Mouse (Mus musculus): Measurements from ENCODE around the gene Btbd11.

Gene Btbd11

DNA sequence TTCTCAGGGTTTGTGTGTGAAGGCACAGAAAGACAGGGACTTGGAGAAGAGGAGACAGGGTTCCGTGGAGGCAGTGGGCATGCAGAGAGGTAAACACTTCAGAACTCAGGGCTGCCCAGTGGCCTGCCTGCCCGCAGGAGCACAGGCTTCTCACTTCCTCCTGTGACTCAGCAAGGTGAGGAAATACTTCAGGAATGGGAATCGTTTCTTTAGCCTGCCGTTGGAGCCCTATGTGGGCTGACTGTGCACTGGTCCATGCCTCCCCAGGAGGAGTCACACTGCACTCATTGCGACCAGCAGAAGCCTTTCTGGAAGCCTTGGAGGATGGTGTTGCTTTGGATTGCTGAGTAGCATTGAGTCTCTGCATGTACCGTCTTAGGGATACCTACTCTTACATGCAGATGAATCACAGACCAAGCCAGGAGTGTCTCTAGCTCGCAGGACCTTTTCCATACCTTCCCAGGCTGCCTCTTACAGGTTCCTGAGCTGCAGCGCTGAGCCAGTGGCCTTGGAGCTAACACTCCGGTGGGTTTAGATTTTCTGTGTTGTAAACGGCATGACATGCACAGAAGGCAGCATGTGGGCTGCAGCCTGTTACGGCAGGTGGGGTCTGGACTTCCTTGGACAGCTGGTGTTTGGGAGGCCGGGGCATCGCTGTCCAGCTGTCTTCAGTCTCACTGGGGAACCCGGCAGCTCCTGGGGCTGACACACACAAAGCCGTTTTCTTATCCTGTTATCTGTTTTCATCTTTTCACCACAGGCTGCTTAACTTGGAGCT is 34.4 kb downstream of the Btbd11 start:
- DNase-seq (ENCODE audit: low spot score): no peak

DNA sequence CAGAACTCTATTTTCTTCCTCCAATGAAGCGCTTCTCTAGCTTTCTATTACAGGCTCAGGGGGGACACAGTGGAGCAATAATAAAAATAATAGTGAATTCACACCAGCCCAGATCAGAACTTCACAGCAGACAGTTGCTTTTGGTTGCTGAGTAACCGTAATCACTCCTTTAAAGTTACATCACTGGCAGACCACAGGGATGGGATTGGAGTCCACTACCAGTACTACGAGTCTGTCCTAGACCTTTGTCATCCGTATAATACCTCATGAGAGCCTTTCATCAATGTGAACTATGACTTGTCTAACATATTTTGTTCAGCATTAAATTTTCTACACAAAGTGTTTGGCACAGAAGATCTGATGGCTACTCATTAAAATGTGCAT is 35.0 kb downstream of the Btbd11 start:
- no peak for DNase-seq (ENCODE audit: low spot score)

- DNase-seq (ENCODE audit: low spot score): no peak
Observed at GRCm38 (mm10) chr10:85425756-85426155, 39.1 kb downstream of the Btbd11 start.

- no peak for DNase-seq (ENCODE audit: low spot score)
Observed at GRCm38 (mm10) chr10:85437217-85437616, 50.6 kb downstream of the Btbd11 start.

DNA sequence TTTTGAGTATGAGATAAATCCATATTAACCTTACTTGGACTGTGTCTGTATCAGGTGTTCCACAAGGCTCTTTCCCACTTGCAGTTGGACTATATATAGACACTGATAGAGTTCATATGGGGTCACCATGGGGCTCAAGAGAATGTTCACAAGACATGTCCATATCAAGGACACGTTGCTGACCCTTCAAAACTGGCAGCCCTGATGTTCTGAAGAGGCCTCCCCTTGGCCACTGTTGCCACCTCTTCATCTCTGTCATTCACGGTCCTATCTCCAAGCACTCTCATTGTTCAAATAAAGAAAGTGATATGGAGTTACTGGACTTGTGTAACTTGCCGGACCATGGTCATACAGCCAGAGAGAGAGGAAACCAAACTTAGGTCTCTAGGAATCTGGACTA is 56.8 kb downstream of the Btbd11 start:
- DNase-seq (ENCODE audit: low spot score): no peak

GRCm38 (mm10) chr10:85445891-85446290 is 59.3 kb downstream of the Btbd11 start:
- no peak for DNase-seq (ENCODE audit: low spot score)

DNA sequence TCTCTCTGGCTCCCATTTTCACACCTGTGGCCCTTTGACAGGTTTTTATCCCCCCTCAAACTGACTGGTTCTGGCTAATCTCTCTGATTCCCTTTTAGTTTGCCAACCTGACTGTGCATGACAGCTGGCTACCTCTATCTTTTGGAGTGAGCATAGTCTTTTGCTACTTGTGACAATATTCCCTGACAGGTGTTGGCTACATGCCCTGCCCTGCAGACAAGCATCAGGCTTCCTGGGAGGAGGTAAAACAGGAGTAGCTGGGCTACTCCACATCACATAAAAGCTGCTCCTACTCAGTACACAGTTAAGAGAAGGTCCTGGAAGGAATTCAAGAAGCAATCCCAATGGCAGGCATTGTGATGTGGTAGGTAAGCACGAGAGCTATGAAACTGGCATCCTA is 60.1 kb downstream of the Btbd11 start:
- DNase-seq (ENCODE audit: low spot score): no peak

DNA sequence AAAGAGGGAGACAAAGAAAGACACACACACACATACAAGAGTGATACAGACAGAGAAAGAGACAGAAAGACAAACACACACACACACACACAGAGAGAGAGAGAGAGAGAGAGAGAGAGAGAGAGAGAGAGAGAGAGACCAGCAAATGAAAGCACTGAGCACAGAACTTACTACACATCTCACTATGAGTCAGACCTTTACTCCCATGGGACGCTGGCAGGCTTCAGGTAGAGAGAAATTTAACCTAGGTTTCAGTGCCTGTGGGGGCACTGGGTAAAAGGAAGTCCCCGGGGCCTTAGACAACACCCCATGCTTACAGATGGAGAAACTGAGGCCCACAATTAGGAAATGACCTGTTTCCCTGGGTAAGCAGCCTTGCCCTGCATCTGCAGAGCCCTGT is 61.3 kb downstream of the Btbd11 start:
- DNase-seq (ENCODE audit: low spot score): no peak

GRCm38 (mm10) chr10:85451629-85452368 is 65.2 kb downstream of the Btbd11 start:
- no peak for DNase-seq (ENCODE audit: low spot score)

GRCm38 (mm10) chr10:85453221-85453775 is 66.7 kb downstream of the Btbd11 start:
- DNase-seq (ENCODE audit: low spot score): no peak

GRCm38 (mm10) chr10:85455985-85456384 is 69.4 kb downstream of the Btbd11 start:
- no peak for DNase-seq (ENCODE audit: low spot score)

DNA sequence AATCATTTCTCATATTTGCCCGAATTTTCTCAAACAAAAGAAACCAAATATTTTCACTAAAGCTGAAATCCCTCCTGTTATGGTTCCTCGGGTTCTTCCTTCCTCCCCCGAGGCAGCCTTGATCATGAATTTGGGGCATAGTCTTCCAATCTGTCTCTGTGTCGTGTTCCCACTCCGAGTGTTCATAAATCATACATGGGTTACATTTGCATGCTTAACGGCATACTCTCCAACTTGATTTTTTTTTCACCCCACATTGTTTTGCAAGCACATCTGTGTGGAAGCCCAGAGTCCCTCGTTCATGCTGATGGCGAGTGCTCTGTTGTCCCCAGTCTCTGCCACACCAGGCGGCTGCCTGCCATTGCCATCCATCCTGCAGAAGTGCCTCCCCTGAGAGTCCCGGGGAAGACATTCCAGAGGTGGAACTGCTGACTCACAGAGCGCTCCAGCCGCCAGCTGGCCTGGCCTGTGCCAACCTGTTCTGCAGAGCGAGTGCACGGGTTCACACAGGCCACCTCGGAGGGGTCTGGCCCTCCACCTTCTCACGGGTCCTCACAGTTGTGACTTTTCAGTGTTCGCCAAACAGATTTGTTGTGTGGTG is 72.2 kb downstream of the Btbd11 start:
- DNase-seq (ENCODE audit: low spot score): peak; percentile 40

DNA sequence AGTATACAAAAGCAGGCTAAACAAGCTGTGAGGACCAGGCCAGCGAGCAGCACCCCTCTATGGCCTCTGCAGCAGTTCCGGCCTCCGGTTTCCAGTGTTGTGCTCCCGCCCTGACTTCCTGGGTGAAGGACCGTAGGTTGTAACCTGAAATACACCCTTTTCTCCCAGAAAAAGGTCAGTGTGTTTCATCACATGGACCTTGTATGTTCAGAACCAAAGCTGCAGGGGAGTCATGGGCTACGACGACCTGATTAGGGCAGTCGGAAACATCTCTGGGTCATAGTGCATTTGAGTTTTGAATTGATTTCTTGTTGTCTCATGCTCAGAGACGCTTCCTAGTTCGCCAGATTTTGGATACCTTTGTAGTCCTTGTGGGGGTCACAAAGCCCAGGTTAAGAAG is 74.1 kb downstream of the Btbd11 start:
- no peak for DNase-seq (ENCODE audit: low spot score)

- no peak for DNase-seq (ENCODE audit: low spot score)
Observed at GRCm38 (mm10) chr10:85464152-85464551, 77.5 kb downstream of the Btbd11 start.

GRCm38 (mm10) chr10:85465516-85466408 is 79.1 kb downstream of the Btbd11 start:
- DNase-seq (ENCODE audit: low spot score): no peak

DNA sequence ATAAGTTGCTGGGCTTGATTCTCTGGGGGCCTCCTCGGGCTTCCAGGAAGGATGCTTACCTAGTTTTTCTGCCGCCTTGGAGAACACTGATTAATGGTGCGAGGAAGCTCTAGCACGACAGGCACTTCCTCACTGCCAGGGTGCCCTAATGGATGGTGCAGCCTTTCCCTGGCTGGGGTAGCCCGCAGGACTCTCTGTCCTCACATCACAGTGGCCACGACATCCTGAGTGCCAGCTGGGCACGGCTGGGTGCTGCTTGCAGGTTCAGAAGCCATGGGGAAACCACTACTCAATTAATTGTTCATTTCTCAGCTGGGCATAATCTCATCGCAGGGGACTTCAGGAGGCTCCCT is 79.8 kb downstream of the Btbd11 start:
- DNase-seq (ENCODE audit: low spot score): no peak

DNA sequence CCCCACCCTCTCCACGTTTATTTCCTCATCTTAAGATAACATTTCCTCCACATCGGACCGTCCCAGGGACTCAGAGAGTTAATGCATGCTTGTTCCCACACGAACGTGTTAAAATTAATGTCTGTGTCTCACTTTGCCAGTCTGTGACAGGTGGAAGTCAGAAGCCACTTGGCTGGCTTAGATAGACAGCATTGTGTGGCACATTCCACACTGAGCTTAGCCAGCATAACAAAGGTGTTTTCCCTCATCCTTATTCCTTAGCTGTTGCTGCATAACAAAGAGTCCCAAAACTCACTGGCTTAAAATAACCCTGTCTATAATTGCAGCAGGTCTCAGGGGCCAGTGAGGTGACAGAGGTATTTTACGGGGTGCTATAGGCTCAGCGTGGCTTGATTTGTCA is 80.8 kb downstream of the Btbd11 start:
- no peak for DNase-seq (ENCODE audit: low spot score)

DNA sequence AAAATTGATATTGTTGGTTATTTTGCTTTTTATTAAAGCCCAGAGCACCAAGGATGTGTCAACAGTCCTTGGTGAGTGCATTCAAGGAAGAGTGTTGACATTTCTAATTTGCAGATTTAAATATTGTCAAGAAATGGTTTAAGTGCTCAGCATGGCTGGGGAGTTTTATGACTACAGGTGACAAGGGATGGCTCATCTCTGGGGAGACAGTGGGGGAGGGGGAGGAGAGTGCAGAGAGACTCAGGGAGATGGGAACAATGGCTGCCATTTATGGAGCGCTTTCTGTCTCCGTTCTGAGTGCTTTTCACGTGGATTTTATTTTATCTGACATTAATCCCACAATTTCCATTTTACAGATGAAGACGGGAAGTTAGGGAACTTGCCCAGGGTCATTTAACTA is 81.9 kb downstream of the Btbd11 start:
- DNase-seq (ENCODE audit: low spot score): no peak

DNA sequence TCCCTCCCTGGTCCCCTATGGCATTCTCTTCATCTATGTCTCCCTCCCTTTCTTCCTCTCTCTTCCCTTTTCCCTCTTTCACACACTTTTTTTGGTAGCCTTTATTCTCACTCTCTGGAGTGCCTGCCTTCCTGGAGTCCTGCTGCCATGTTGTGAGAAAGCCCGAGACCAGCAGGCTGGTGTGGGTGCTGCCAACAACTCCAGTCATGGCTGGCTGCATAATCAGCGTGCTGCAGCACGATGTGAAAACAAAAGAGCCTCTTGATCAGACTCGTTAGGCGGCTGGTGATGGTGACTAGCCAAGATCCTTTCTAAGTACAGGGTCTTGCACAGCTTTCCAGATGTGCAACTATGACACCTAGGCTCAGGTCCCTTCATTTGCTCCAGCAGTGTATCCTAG is 82.7 kb downstream of the Btbd11 start:
- no peak for DNase-seq (ENCODE audit: low spot score)

- DNase-seq (ENCODE audit: low spot score): no peak
Observed at GRCm38 (mm10) chr10:85473265-85473664, 86.7 kb downstream of the Btbd11 start.

DNA sequence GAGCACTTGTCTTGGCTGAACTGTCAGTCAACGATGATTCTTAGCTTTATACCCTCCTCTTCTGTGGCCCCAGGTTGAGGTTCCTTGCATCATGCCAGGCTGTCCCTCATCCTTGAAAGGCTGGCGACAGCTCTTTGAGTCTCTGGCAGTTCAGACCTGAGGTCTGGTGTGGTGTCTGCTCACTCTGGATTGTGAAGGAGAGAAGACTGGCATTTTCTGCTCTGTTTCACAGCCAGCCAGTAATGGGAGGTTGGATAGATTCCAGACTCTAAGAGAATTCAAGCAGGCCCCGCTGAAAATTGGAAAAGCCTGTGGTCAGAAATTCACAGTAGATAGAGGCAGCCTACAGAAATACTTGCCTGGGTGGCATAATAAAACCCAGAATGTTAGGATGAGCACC is 87.3 kb downstream of the Btbd11 start:
- DNase-seq (ENCODE audit: low spot score): no peak
